Mouse (Mus musculus): ENCODE measurements around the gene Rreb1. TPM values are rescaled to one million over a fixed set of nuclear protein-coding genes. Genes with fewer than 3 reads are reported as not detected.

The Rreb1 gene
- total RNA-seq, 2 experiments from 2014 or later: 50.4 to 54.5 TPM

DNA sequence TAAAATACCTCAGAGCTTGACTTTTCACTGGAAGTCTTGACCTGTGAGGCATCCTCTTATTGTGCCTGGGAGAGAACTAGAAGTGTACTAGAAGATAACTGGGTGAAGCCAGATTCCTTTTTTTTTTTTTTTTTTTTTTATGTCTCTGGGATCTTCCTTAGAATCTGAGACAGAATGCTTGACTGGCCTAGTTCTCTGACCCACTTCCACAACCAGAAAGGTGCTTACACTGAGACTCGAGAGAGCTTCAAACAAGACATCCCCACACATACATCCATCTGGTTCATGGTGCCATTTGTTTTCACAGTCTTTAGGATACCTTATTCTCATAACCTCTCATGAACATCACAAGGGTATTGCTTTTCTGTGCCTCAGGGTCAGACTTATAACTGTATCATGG, 118.2 kb downstream of the Rreb1 start:
- intact Hi-C loops (cut with DNase I): no loop called here
- DNase-seq: no peak

DNA sequence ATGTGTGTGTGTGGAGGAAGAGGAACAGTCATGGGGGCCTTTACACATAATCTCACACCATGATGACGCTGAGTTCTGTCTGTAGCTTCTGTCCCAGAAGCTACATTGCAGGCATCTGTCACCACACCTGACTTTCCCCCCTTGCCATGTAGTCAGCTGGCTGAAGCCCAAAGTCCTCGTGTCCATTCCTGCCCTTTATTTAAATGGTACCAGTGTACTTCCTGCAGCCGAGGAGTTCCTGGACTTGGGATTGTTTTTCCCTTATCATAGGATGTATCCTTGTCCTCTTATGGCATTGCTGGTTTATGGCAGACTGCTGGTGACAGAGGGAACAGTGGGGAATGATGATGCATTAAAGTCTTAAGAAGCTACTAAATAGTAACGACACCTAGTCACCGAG, 120.6 kb downstream of the Rreb1 start:
- no peak for DNase-seq
- intact Hi-C loops (cut with DNase I): no loop called here

DNA sequence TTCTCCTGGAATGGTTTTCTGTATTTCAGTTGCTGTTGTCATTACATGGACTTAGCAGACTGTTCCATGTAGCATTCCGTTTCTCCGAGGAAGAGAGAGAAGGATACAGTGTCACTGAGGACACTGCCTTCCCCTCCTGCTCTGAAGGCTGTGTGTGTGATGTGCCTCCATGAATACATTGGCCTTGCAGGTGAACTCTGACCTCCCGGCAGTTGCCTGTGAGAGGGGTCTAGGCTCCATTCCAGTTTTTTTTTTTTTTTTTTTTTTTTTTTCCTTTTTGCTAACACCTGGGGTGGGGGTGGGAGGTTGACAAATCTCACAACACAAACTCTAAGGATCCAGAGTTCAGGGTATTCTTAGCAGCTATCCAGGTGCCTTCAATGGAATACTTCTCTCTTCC, 124.8 kb downstream of the Rreb1 start:
- DNase-seq: no peak
- intact Hi-C loops (cut with DNase I): no loop called here

DNA sequence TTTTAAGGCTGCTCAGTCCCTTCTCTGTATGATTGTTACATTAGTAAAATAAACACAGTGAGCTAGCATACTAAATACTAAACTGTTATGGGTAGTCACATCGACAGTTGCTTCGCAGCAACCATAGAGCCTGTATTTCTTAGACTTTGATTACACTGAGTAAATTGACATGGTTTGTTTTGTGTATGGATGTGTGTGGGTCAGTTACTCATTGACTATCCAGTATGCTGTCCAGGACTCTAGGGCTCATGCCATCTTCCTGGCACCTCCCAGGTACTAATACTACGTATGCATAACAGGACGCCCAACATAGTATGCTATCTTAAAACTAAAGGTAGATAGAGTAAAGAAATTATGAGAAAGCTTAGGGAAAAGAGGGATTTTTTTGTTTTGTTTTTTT, 125.3 kb downstream of the Rreb1 start:
- no peak for DNase-seq
- intact Hi-C loops (cut with DNase I): no loop called here

DNA sequence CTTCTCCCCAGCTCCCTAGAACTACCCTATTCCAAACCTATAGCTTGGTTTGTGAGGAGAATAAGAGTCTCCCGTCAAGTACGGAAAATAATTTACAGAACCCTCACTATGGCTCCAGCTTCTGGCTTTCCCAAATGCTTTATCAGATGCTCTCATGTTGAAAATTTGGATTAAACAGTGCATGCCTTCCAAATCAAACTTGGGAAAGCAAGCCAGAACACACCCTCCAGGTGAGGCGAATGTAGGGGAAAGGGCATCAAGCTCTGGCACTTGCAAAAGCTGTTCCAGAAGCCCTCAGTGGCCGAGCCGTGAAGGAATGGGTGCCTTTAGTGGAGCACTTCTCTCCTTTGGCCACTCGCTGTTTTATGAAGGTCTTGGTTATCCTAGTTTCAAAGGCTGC, 126.2 kb downstream of the Rreb1 start:
- intact Hi-C loops (cut with DNase I): no loop called here
- DNase-seq: no peak

DNA sequence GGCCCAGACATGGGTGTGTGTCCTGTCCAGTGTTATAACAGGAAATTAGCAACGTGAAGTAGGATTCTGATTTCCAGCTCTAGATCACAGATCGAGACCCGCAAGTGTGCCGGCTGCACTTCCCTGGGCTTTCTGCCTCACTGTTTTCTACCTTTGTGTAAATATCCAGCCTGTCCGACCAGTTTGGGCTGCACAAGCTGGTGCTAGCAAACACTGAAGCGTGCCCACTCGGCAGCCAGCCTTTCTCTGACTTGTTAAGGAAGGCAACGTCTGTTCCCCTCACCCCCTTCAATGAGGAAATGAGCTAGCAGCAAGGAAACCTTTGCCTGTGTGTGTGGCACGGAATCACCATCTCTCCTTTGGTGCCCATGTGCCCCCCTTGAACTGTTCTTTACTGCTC, 129.9 kb downstream of the Rreb1 start:
- DNase-seq: no peak
- intact Hi-C loops (cut with DNase I): no loop called here

DNA sequence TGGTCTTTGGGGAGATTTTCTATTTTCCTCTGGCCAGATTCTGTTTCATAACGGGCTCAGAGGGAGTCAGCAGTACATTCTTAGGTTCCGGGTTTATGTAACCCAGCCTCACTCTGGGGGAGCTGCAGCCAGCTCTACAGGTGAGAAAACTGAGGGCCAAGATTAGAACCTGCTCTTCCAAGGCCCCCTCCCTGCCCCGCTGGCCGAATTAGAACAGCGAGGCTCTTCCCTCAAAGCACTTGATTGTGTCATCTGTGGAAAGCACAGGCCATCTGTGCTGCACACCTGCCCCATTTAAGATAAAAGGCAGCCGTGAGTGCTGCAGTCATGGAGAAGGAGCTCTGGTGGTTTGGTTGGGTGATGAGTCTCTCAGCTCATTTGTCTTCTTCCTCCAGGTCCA, 130.3 kb downstream of the Rreb1 start:
- intact Hi-C loops (cut with DNase I): no loop called here
- DNase-seq: no peak

DNA sequence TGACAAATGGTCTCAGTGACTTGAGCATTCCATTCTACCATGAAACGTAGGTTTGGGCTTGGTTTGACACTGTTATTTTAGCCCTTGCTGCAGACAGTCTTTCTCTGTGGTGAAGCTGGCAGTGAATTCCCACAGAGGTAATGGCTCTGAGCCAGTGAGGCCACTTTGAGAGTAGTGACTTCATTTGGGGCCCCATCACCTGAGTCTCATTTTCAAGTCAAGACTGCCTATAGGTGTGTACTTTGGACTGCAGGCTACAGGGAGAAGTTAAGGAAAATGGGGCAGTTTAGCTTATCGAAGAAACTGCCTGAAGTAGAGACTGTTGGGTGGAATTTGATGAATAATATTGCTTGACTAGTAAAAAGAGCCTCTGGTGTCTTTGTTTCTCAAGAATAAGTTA, 131.0 kb downstream of the Rreb1 start:
- no peak for DNase-seq
- intact Hi-C loops (cut with DNase I): no loop called here

DNA sequence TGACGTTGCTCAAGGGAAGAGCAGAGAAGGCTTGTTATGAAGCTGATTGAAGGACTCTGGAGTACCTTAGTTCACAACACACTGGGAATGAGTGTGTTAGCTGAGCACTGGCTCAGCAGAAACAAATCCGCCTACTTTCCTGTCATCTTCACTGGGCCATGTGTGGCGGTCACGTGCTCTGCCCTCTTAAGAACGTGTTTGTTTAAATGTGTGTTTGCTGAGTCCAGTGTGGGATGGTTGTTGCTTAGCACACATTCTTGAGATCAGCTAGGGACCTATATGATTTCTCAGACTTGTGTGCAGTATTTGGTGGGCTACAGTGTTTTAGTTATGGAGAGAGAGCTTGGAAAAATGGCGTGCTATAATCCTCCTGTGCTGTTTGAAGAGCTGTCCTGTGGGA, 133.8 kb downstream of the Rreb1 start:
- DNase-seq: no peak
- intact Hi-C loops (cut with DNase I): no loop called here

DNA sequence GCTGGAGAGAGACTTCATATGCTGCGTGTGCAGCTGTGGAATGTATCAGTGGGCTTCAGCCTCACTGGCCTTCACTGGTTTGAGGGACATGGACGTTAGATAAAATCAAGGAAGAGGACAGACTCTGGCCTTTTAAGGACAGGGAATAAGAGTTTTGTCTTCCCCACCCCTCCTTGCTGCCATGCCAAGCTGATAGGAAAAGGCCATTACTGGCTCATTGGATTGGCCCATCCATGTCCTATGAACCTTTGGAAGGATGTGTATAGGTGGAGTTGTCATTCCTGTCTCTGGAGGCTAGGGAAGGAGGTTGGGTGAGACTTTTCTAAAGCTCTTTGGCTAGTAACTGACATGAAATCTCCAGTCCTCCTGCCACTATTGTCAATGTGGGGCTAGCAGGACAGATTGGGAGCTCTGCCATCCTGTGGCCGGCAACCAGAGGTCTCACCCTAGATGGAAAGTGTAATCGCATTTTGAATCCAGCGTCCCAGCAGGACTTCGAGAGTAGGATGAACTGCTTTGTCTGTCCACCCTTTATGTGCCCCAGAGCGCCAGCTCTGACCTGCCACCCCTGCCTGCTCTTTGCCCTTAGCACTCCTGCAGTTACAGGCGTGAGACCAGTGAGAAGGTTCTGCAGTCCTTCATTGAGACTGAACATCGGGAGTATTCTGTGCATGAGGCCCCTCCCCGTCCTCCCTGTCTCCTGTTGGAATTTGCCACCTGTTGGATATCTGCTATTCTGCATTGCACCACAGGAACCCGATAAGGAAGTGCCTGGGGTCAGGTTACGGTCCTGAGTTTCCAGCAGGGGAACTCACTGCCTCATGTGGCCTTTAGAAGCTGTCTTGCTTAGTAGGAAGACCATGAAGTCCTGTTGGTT, 134.6 kb downstream of the Rreb1 start:
- DNase-seq: peak in 1 of 2 experiments; percentile 24
- intact Hi-C loops (cut with DNase I): no loop called here

DNA sequence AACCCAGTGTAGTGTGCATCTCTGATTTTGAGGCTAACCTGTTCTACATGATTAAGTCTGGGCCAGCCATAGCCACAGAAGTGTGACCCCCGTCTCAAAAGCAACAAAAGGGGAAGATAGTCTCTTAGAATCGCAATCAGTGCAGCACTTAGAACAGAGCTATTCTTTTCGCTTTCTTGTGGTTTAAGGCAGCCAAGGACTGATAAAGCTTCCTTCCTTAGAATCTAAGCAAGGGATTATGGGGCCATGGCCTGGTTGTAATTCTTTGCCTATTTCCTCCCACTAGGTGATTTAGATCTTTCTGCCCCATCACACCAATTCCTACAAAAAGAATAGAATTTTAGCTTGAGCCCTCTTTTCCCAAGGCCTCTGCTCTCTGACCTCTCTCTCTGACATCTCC, 135.8 kb downstream of the Rreb1 start:
- intact Hi-C loops (cut with DNase I): no loop called here
- no peak for DNase-seq

DNA sequence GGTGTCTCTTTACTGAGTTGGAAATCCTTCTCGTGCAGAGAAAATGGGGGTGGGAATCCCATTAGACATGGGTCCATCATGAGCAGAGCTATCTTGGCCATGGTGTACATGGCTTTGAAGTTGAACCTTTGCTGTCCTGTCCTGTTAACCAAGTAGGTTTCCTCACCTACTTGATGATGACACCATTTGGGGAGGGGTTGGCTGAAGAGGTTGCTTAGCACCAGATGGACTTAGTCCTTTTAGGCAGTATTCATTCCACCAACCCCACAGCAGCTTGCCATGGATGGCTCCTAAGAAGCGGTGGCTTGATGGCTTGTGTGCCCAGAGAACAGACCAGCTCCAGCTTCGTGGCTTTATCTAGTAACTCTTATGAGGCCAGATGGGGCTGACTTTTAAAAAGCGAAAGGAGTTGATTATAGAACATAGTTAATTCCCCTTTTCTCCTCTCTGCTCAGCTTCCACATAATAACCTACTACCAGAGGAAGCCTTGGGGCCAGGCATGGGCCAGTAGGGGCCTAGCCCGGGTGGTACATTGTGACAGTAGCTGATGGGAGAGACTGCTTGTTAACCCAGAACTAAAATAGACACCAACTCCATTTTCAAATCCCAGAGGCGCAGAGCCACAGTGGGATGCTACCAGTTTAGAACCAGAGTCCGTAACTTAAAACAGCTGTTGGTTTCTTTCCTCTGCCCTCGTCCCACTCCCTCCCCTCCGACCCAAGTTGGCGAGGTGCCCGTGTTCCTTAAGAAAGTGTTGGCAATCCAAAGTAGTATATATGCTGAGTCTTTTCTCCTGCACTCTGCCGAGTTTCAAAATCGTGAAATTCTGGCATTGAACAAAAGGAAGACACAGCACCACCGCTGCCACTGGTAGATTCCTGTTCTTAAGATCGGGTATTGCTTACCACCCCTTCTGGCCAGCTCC, 140.4 kb downstream of the Rreb1 start:
- intact Hi-C loops (cut with DNase I): no loop called here
- DNase-seq: no peak

DNA sequence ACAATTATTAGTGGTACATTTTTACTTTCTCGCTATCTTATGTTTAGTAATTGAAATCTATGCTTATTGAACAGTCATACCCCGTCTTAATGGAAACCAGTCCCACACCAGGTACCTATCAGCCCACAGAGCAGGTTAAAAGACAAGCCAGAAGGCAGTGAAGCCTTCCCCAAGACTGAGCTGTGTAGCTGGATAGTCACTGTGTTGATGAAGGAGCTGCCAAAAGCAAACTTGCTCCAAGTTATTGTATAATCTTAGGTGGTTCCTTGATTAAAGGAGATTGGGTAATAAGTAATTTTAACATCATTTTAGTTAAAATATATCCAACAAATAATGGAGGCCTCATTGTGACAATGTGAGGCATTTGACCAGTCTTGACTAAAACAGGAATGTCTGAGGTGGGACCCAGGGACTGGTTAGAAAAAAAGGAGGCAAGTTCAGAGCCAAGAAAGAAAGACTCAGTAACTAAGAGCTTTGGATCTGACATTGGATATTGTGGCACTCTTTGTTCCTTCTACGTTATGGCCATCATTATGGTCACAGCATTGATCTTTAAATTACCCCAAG, 141.6 kb downstream of the Rreb1 start:
- DNase-seq: no peak
- intact Hi-C loops (cut with DNase I): no loop called here

DNA sequence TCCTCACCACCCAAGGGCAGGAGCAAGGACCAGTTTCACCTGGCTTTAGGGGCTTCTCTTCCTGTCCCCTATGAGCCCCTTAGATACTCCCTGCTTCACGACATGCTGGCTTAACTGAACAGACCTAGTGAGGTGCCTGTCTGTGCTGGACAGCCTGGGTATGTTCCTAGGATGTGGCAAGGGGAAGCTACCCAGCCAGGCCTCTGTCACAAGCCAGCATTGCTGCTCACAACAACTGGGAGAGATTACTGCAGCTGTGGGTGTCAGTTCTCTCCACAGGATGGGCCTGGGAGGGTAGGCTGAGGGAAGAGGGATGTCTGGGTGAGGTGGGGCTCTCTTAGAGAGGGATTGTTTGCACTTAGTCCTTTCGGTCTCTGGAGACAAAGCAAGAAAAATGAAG, 142.5 kb downstream of the Rreb1 start:
- DNase-seq: no peak
- intact Hi-C loops (cut with DNase I): no loop called here

DNA sequence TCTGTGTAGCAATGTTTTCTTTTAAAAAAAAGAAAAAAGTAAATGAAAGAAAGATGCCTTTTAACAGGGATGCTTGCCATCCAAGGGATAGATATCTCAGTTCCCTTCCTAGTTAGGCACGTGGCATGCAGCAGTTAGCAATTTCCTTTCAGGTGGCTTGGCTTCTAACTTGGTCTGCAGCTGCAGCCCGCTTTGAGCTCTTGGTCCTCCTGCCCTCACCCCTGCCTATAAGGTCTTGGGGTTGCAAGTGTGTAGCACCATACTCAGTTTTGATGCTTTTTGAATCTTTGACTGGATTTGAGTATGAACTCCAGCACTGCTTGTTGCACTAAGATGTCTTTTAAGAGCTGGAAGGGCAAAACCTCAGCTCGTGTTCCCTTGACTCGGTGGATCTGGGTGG, 144.9 kb downstream of the Rreb1 start:
- no peak for DNase-seq
- intact Hi-C loops (cut with DNase I): no loop called here

DNA sequence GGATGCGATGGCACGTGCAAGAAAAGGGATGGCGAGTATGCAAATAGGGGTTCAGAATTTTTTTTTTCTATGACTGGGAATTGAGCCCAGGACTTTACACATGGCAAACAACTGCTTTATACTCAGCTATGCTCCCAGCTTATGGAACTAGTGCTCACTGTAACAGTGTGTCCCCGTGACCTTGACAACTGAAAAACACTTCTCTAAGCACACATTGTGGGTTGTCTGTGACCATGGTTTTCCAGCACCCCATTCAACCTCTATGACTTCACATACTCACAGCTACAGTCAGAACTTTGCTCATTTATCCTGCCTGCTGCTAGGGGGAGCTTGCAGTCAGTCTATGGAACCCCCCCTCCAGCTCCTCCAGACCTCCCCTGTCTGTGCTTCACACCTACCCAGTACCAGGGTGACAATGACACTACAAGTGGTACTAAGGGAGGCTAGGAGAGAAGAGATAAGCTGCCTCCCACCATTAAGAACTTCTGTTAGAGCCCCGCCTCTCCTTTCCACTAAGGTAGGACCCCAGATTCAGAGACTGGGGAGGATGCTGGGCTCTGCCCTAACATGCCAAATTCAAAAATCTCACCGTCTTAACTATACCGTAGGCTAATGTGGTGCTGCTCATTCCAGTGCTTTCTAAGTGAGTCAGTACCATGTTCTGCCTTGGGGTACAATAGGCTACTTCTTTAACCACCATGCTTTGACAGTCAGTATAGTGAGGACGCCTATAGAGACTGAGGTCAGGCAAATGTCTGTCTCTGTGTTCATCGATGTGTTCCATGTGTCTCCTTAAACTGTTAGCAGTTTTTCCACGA, 145.7 kb downstream of the Rreb1 start:
- intact Hi-C loops (cut with DNase I): no loop called here

DNA sequence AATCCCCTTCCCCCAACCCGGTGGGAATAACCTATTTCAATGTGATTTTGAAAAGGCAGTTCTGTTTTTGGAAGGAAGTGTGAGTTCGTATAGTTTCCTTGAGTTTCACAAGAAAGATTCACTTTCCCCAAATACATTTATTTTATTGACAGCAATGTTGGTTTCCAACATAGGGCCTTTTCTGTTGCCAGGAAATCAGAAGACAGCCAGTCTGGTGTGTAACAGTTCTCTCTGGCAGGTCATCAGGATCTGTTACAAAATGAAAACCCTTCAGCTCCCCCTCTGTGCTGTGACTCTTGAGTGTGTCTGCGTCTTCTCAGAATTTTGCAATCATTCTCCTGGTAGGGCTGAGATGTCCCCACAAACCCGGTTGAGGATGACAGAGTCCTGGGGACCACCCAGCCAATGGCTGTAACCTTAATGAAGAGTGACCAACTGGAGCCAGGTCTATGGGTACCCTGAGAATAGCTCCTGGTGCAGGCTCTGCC, 146.3 kb downstream of the Rreb1 start:
- no peak for DNase-seq
- intact Hi-C loops (cut with DNase I): no loop called here

More for the DNA sequence above, 145.7 kb downstream of the Rreb1 start:
- no peak for DNase-seq

DNA sequence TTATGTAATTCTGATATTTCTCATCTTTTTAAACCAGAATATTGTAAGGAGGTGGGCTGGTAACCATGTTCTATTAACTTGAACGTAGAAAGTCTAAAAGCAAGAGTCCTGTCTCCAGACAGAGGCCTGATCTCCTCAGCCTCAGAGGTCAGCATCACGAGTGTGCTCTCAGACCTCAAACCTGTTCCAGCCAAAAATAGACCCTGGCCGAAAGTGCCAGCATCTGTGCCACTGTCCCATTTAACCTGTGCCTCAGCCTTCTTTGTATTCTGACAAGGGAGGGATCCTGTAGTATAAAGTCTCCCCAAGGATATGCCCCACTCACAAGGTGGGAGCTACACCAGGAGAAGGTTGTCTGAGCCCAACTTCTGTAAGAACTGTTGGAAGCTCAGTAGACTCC, 148.2 kb downstream of the Rreb1 start:
- intact Hi-C loops (cut with DNase I): no loop called here
- no peak for DNase-seq

DNA sequence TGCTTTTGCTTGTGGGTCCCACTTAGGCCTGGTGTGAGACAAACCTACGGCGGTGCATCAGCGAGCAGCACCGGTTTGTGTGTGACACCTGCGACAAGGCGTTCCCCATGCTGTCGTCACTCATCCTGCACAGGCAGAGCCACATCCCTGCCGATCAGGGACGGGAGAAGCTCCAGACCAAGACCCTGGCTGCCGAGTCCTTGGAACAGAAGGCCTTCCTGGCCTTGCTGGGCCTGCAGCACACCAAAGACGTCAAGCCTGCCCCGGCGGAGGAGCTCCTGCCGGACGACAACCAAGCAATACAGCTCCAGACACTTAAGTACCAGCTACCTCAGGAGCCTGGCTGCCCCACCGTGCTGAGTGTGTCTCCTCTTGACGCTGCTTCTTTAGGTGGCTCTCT, 151.3 kb downstream of the Rreb1 start:
- no peak for DNase-seq
- intact Hi-C loops (cut with DNase I): no loop called here

DNA sequence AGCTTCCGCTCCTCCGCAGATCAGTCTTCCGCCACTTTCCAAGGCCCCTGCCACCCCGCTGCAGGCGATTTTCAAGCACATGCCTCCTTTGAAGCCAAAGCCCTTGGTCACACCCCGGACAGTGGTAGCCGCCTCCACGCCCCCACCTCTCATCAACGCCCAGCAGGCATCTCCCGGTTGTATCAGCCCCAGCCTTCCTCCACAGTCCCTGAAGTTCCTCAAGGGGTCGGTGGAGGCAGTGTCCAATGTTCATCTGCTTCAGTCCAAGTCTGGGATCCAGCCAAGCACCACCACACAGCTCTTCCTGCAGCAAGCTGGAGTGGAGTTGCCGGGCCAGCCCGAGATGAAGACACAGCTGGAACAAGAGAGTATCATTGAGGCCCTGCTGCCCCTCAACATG, 151.9 kb downstream of the Rreb1 start:
- intact Hi-C loops (cut with DNase I): no loop called here
- DNase-seq: no peak

Measured in heart, postnatal 14 days (tissue).